Mouse (Mus musculus) stomach, postnatal 0 days (tissue): ENCODE data around the gene Olfr113. TPM values are rescaled to one million over a fixed set of nuclear protein-coding genes. Genes with fewer than 3 reads are reported as not detected.
"Not testable (repeated sequence)": the region's sequence is repeated elsewhere in the genome, so short reads cannot be mapped to it uniquely, and the experiment has no call there.

Source experiments
- ATAC-seq: fragments of 200-750 bp; cut with Nextera tagmentation; 2 replicates; pipeline ENCODE4 v1.8.0; 2017; ENCODE audit not compliant: low FRiP score, low TSS enrichment
- DNase-seq: peaks from one replicate; pipeline ENCODE4 v3.0.0-alpha.2; 2016; ENCODE audit warnings: low spot score
- H3K27ac ChIP-seq: fragments of 300-500 bp; sonication (generic); replicated peaks from 2 replicates; pipeline ENCODE4 v1.5.1; 2014; ENCODE audit warnings: mild to moderate bottlenecking, control low read depth
- H3K27me3 ChIP-seq: fragments of 300-500 bp; sonication (generic); 2 replicates; pipeline ENCODE4 v1.6.1; 2014; ENCODE audit warnings: low read length; ENCODE audit not compliant: control insufficient read depth, insufficient read depth
- H3K36me3 ChIP-seq: fragments of 300-500 bp; sonication (generic); 2 replicates; pipeline ENCODE4 v1.6.1; 2014; ENCODE audit warnings: low read length, mixed read lengths; ENCODE audit not compliant: control insufficient read depth, insufficient read depth
- H3K4me1 ChIP-seq: fragments of 300-500 bp; sonication (generic); replicated peaks from 2 replicates; pipeline ENCODE4 v1.6.1; 2014; ENCODE audit warnings: antibody characterized with exemption; ENCODE audit not compliant: control insufficient read depth, insufficient read depth
- H3K4me2 ChIP-seq: fragments of 300-500 bp; sonication (generic); replicated peaks from 2 replicates; pipeline ENCODE4 v1.6.1; 2014; ENCODE audit warnings: low read depth, mild to moderate bottlenecking, control low read depth, moderate library complexity
- H3K4me3 ChIP-seq: fragments of 300-500 bp; sonication (generic); 2 replicates; pipeline ENCODE4 v1.5.1; 2014; ENCODE audit warnings: low read depth, low read length, control low read depth
- H3K9ac ChIP-seq: fragments of 300-500 bp; sonication (generic); 2 replicates; pipeline ENCODE4 v1.6.1; 2014; ENCODE audit warnings: mild to moderate bottlenecking, low read length, control low read depth, mixed read lengths
- H3K9me3 ChIP-seq: fragments of 300-500 bp; sonication (generic); 2 replicates; pipeline ENCODE4 v1.6.1; 2016; ENCODE audit warnings: low read length; ENCODE audit not compliant: control insufficient read depth
- CTCF ChIP-seq: IDR thresholded peaks from 2 replicates; pipeline ENCODE4 v1.5.1; 2016; ENCODE audit warnings: antibody characterized with exemption, low read depth, mild to moderate bottlenecking, moderate library complexity
- EP300 ChIP-seq: optimal IDR thresholded peaks from 2 replicates; pipeline ENCODE3; 2016; ENCODE audit warnings: antibody characterized with exemption
- WGBS: fragments of 180-500 bp; shearing (Covaris S2); extraction: QIAGEN DNeasy Blood & Tissue Kit; methylation state at CpG from one replicate; pipeline ENCODE4 v1.1.7; 2014; 5-methylcytosine and 5-hydroxymethylcytosine counted together
- polyA plus RNA-seq: library from polyadenylated mRNA; unstranded; fragments of >200 nt; fragmentation: Nextera tagmentation; extraction: Ambion mirVana; gene quantifications from 2 replicates; pipeline ENCODE4 v1.2.1, GENCODE M21; 2015

Gene Olfr113
- polyA plus RNA-seq, 1 experiment from 2014 or later = not detected

DNA sequence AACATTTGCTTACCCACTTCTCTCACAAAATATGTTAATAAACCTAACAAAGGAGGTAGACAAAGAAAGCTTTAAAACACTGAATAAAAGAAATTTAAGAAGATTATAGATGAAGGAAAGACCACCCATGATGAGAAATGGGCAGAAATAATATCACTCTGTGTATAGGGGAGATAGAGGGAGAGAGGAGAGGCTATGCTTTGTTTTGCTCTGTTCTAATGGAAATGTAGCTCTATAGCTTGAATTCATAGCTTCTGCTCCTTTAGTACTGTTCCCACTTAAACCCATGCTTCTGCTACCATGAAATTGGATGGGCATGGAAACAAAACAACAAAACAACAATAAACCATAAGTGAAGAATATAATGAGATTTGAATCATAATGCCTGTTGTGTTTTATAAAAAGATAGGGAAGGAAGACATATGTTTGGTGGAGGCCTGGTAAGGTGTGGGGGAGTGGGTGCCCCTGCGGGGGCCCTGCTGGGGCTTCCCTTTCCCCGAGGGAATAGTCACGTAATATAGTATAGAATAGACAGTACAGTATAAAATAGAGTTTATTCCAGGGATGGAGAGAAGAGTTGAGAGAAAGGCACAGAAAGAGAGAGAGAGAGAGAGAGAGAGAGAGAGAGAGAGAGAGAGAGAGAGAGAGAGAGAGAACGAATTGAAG is 35.9 kb downstream of the Olfr113 start:
- Histone ChIP-seq H3K9ac (no peak overlapping the region), H3K27ac (no peak overlapping the region), H3K4me3 (no peak overlapping the region), H3K4me2 (no peak overlapping the region), H3K27me3 (no peaks in the 10 kb centered on the region), H3K4me1 (no peaks in the 10 kb centered on the region), H3K36me3 (no peaks in the 10 kb centered on the region), H3K9me3 (no peaks in the 10 kb centered on the region)
- TF ChIP-seq CTCF = no peak
- WGBS = 85% methylated on average over 4 of the region's 4 CpGs
- no peak for ATAC-seq
- DNase-seq = no peak

DNA sequence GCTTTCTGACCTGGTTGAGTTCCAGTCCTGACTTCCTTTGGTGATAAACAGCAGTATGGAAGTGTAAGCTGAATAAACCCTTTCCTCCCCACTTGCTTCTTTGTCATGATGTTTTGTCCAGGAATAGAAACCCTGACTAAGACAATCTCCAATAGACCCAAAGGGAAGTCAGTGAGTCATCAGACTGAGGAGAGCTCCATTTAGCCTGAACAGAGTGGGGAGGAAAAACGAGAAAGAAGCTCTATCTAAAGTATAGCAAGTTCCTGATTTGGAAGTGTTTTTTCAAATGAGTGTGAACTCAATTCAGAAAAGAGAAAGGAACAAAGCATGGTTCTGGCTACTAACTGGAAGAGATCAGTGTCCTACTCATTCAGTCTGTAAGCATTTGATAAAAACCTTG is 39.0 kb downstream of the Olfr113 start:
- not testable (repeated sequence) for H3K4me3 ChIP-seq, H3K4me2 ChIP-seq, H3K4me1 ChIP-seq, H3K9ac ChIP-seq, H3K27me3 ChIP-seq, H3K36me3 ChIP-seq, ATAC-seq, DNase-seq, H3K9me3 ChIP-seq, H3K27ac ChIP-seq
- 61% methylated on average over 1 of the region's 1 CpGs for WGBS

DNA sequence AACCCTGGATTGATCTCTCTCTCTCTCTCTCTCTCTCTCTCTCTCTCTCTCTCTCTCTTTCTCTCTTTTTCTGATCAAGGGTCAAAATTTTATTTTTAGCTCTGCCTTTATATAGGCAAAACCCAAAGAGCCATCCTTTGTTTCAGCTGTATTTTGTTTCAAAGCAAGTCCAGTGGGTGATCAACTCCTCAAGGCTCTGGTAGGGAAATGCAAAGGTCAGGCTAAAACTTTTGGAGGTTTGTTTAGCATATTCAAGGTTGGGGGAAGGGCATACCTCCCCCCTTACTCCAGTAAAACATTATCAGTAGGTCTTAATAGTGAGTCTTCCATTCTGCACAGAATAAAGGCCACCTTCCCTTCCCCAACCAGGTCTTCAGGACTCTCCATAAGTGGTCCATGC is 42.3 kb downstream of the Olfr113 start:
- Histone ChIP-seq H3K4me1 (no peaks in the 10 kb centered on the region), H3K27ac (no peak overlapping the region), H3K4me2 (no peak overlapping the region), H3K9ac (no peak overlapping the region), H3K4me3 (no peak overlapping the region), H3K36me3 (no peaks in the 10 kb centered on the region), H3K27me3 (no peaks in the 10 kb centered on the region), H3K9me3 (no peaks in the 10 kb centered on the region)
- TF ChIP-seq CTCF (no peak), EP300 (no peak)
- no peak for DNase-seq
- ATAC-seq = no peak

DNA sequence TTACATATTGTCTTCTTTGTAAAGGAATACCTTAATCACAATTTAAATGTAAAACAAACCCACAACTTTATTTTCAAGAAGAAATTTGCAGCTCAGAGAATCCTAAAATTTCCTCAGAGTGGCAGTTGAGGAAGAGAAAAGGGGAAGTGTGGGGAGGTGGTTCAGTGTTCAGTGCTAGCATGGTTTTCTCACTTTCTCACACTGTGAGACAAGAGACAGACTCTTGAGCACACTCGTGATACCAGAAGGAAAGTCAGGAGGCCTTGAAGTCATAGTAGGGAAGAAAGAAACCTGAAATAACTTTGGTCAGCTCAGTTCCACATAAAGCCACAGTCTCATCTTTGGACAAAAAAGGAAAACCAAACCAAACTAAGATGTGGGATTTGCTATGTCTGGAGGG is 52.0 kb downstream of the Olfr113 start:
- H3K27me3 ChIP-seq, H3K9ac ChIP-seq, ATAC-seq, H3K9me3 ChIP-seq, H3K4me2 ChIP-seq, H3K36me3 ChIP-seq, H3K4me1 ChIP-seq, DNase-seq, H3K4me3 ChIP-seq, H3K27ac ChIP-seq: not testable (repeated sequence)
- WGBS = 85% methylated on average over 1 of the region's 1 CpGs

DNA sequence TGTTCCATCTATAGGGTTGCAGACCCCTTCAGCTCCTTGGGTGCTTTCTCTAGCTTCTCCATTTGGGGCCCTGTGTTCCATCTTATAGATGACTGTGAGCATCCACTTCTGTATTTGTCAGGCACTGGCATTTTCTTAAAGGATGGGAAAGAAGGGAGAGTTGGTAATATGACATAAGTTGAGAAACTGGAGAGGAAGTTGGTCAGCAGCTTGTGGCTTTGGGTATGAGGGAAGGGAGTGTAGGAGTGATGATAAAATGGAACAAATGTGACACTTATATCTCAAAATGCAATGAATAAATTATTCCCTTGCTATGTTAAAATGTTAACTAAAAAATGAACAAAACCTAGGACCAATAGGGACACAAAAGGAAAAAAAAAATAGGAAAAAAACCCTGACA is 52.9 kb downstream of the Olfr113 start:
- DNase-seq, H3K9me3 ChIP-seq: not testable (repeated sequence)

More for the DNA sequence above, 52.9 kb downstream of the Olfr113 start:
- not testable (repeated sequence) for H3K4me1 ChIP-seq, H3K27ac ChIP-seq, H3K4me3 ChIP-seq, ATAC-seq, H3K9ac ChIP-seq, H3K27me3 ChIP-seq, H3K36me3 ChIP-seq, H3K4me2 ChIP-seq

Other genes starting within 250 kb of the Olfr113 start
- not detected in 2 replicates for gene Olfr103, start 238.0 kb downstream of the Olfr113 start, polyA plus RNA-seq
- gene Olfr104-ps, start 218.1 kb downstream of the Olfr113 start, polyA plus RNA-seq = not detected in 2 replicates
- not detected in 2 replicates for gene Olfr105-ps, start 198.6 kb downstream of the Olfr113 start, polyA plus RNA-seq
- gene Olfr106-ps, start 187.3 kb downstream of the Olfr113 start, polyA plus RNA-seq = not detected in 2 replicates
- not detected in 2 replicates for gene Olfr107, start 178.4 kb downstream of the Olfr113 start, polyA plus RNA-seq
- gene Olfr108, start 132.2 kb downstream of the Olfr113 start, polyA plus RNA-seq = not detected in 2 replicates
- gene Olfr109, start 118.7 kb downstream of the Olfr113 start, polyA plus RNA-seq = 0.02 TPM in 1 of 2 replicates, not detected in the other
- not detected in 2 replicates for gene H2-M2, start 94.1 kb downstream of the Olfr113 start, polyA plus RNA-seq
- not detected in 2 replicates for gene Olfr110, start 85.2 kb downstream of the Olfr113 start, polyA plus RNA-seq
- not detected in 2 replicates for gene Olfr111, start 69.6 kb downstream of the Olfr113 start, polyA plus RNA-seq
- not detected in 2 replicates for gene Olfr112, start 8.2 kb downstream of the Olfr113 start, polyA plus RNA-seq
- gene Olfr114, start 15.1 kb upstream of the Olfr113 start, polyA plus RNA-seq = not detected in 2 replicates
- gene Olfr115, start 49.4 kb upstream of the Olfr113 start, polyA plus RNA-seq = not detected in 2 replicates
- gene Olfr116, start 49.5 kb upstream of the Olfr113 start, polyA plus RNA-seq = not detected in 2 replicates
- gene Olfr117, start 86.1 kb upstream of the Olfr113 start, polyA plus RNA-seq = not detected in 2 replicates
- not detected in 2 replicates for gene Olfr118, start 89.3 kb upstream of the Olfr113 start, polyA plus RNA-seq
- gene Olfr119, start 118.9 kb upstream of the Olfr113 start, polyA plus RNA-seq = not detected in 2 replicates
- gene Olfr120, start 144.1 kb upstream of the Olfr113 start, polyA plus RNA-seq = not detected in 2 replicates
- not detected in 2 replicates for gene Olfr121, start 171.2 kb upstream of the Olfr113 start, polyA plus RNA-seq
- gene Olfr122, start 190.9 kb upstream of the Olfr113 start, polyA plus RNA-seq = not detected in 2 replicates
- not detected in 2 replicates for gene Olfr123, start 215.9 kb upstream of the Olfr113 start, polyA plus RNA-seq
- gene Olfr124, start 222.2 kb upstream of the Olfr113 start, polyA plus RNA-seq = not detected in 2 replicates